Mouse (Mus musculus) kidney, postnatal 0 days (tissue): ENCODE measurements around the gene Fgfrl1. TPM values are rescaled to one million over a fixed set of nuclear protein-coding genes. Genes with fewer than 3 reads are reported as not detected.
A peak's percentile ranks its signal among the peaks of the same experiment; 100 is the strongest.

Experiments
- ATAC-seq: fragments of 200-750 bp; cut with Nextera tagmentation; replicated peaks from 2 replicates; pipeline ENCODE4 v1.8.0; 2017; ENCODE audit warnings: low read depth, moderate number of reproducible peaks, moderate TSS enrichment, moderate library complexity; ENCODE audit not compliant: low FRiP score
- DNase-seq: peaks from one replicate; pipeline ENCODE4 v3.0.0-alpha.2; 2016; ENCODE audit warnings: low spot score
- H3K27ac ChIP-seq: fragments of 300-500 bp; sonication (generic); 2 replicates; pipeline ENCODE4 v1.5.1; 2014; ENCODE audit warnings: mild to moderate bottlenecking
- H3K27me3 ChIP-seq: fragments of 300-500 bp; sonication (generic); 2 replicates; pipeline ENCODE4 v1.6.1; 2014; ENCODE audit warnings: low read length, mixed read lengths; ENCODE audit not compliant: insufficient read depth
- H3K36me3 ChIP-seq: fragments of 300-500 bp; sonication (generic); 2 replicates; pipeline ENCODE4 v1.6.1; 2014; ENCODE audit warnings: low read length, mixed read lengths; ENCODE audit not compliant: insufficient read depth
- H3K4me1 ChIP-seq: fragments of 300-500 bp; sonication (generic); replicated peaks from 2 replicates; pipeline ENCODE4 v1.6.1; 2014; ENCODE audit warnings: antibody characterized with exemption, low read length, mixed read lengths; ENCODE audit not compliant: insufficient read depth
- H3K4me2 ChIP-seq: fragments of 300-500 bp; sonication (generic); 2 replicates; pipeline ENCODE4 v1.6.1; 2014; ENCODE audit warnings: mild to moderate bottlenecking, low read length, moderate library complexity, mixed read lengths
- H3K4me3 ChIP-seq: fragments of 300-500 bp; sonication (generic); replicated peaks from 2 replicates; pipeline ENCODE4 v1.5.1; 2014; ENCODE audit warnings: low read depth, low read length
- H3K9ac ChIP-seq: fragments of 300-500 bp; sonication (generic); 2 replicates; pipeline ENCODE4 v1.6.1; 2014; ENCODE audit warnings: low read depth, low read length
- H3K9me3 ChIP-seq: fragments of 300-500 bp; sonication (generic); replicated peaks from 2 replicates; pipeline ENCODE4 v1.6.1; 2016; ENCODE audit warnings: low read length, inconsistent platforms, mixed read lengths
- CTCF ChIP-seq: IDR thresholded peaks from 2 replicates; pipeline ENCODE4 v1.5.1; 2016; ENCODE audit warnings: antibody characterized with exemption, low read depth, mild to moderate bottlenecking, moderate library complexity
- WGBS: fragments of 180-500 bp; shearing (Covaris S2); extraction: QIAGEN DNeasy Blood & Tissue Kit; methylation state at CpG from one replicate; pipeline ENCODE4 v1.1.7; 2014; 5-methylcytosine and 5-hydroxymethylcytosine counted together
- polyA plus RNA-seq: library from polyadenylated mRNA; unstranded; fragments of >200 nt; fragmentation: Nextera tagmentation; extraction: Ambion mirVana; gene quantifications from 2 replicates; pipeline ENCODE4 v1.2.1, GENCODE M21; 2015

Gene Fgfrl1
- polyA plus RNA-seq, 1 experiment from 2014 or later = 25.1 TPM

DNA sequence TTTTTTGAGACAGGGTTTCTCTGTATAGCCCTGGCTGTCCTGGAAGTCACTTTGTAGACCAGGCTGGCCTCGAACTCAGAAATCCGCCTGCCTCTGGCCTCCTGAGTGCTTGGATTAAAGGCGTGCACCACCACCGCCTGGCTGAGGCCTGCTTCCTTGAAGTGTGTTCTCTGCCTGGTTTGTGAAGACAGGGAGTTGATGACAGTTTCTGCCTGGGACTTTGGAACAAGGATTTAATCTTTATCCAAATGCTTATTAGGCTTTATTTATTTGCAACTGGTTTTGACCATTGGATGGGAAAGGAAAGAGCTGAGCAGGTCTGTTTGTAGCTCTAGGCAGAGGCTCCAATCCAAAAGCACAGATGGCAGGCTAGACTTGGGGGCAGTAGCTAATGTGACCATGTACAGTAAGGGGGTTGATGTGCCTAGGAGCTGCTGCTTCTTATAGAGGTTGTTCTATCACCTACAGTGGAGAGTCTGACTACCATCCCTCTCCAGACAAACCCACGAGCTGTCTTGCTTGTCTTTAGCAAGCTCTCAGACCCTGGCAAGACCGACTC lies 13.8 kb upstream of the Fgfrl1 start:
- TF ChIP-seq CTCF = no peak
- no peak for DNase-seq
- Histone ChIP-seq H3K27ac (no peak overlapping the region), H3K9ac (no peak overlapping the region), H3K9me3 (no peaks in the 10 kb centered on the region), H3K36me3 (no peaks in the 10 kb centered on the region), H3K4me1 (peaks cover 13% of the 10 kb centered on the region; the same call in 1 of the 2 replicates), H3K4me3 (no peak overlapping the region), H3K4me2 (no peak overlapping the region), H3K27me3 (no peaks in the 10 kb centered on the region)
- 85% methylated on average over 6 of the region's 6 CpGs for WGBS
- ATAC-seq = no peak

DNA sequence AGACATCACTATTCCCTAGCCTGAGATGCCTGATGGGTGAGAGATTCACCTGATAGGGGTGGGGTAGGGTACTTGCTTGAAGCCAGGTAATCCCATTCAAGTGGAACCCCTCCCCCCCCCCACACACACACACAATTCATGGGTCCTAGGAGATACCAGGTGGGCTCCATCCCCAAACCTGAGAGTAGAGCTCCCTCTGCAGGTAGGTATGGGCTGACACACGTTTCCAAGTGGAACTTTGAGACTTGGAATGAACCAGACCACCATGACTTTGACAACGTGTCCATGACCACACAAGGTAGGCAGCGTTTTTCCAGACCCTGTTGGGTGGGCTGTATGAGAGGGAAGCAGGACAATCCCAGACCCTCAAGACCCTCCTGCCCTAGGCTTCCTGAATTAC lies 12.3 kb upstream of the Fgfrl1 start:
- H3K27ac ChIP-seq = no peak overlapping the region

DNA sequence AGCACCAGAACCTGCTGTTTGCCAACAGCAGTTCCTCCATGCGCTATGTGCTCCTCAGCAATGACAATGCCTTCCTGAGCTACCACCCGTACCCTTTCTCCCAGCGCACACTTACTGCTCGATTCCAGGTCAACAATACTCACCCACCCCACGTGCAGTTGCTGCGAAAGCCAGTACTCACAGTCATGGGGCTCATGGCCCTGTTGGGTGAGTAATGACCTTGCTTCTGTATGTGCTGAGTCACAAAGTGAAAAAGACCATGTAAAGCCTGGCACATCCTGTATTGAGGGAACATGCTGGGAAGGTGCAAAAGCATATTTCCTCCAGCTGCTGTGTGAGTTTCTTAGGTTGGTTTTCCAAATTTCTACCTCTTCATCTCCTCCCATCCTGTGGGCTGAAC lies 11.3 kb upstream of the Fgfrl1 start:
- Histone ChIP-seq H3K36me3 (no peaks in the 10 kb centered on the region), H3K27me3 (no peaks in the 10 kb centered on the region), H3K9me3 (no peaks in the 10 kb centered on the region), H3K9ac (no peak overlapping the region), H3K27ac (no peak overlapping the region), H3K4me2 (no peak overlapping the region), H3K4me3 (no peak overlapping the region), H3K4me1 (peaks cover 13% of the 10 kb centered on the region; the same call in 1 of the 2 replicates)
- no peak for DNase-seq
- no peak for TF ChIP-seq CTCF
- WGBS = 93% methylated on average over 6 of the region's 6 CpGs
- ATAC-seq = no peak

More for the DNA sequence above, 12.3 kb upstream of the Fgfrl1 start:
- H3K4me1 ChIP-seq = peaks cover 13% of the 10 kb centered on the region; the same call in 1 of the 2 replicates
- TF ChIP-seq CTCF = peak; percentile 59
- ATAC-seq (no peak), DNase-seq (no peak)
- no peak overlapping the region for H3K9ac ChIP-seq
- H3K9me3 ChIP-seq = no peaks in the 10 kb centered on the region
- WGBS = 57% methylated on average over 3 of the region's 3 CpGs
- no peaks in the 10 kb centered on the region for H3K27me3 ChIP-seq
- no peaks in the 10 kb centered on the region for H3K36me3 ChIP-seq
- no peak overlapping the region for H3K4me2 ChIP-seq
- no peak overlapping the region for H3K4me3 ChIP-seq

DNA sequence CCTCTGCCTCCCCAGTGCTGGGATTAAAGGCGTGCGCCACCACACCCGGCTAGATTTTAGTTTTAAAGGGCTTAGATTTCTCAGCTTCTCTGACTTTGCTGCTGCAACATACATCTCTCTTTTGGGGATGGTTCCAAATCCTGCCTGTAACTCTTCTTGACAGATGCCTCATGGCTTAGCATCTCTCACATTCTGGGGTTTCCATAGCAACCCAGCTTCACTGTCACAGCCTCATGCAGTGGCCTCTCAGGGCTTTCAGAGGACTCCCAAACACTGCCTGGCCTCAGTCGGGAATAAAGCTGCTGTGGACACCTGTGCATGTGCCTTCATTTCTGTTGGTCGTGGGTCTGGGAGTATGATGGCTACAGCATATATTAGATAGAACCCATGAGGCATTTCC lies 3.1 kb upstream of the Fgfrl1 start:
- H3K36me3 ChIP-seq = no peaks in the 10 kb centered on the region

DNA sequence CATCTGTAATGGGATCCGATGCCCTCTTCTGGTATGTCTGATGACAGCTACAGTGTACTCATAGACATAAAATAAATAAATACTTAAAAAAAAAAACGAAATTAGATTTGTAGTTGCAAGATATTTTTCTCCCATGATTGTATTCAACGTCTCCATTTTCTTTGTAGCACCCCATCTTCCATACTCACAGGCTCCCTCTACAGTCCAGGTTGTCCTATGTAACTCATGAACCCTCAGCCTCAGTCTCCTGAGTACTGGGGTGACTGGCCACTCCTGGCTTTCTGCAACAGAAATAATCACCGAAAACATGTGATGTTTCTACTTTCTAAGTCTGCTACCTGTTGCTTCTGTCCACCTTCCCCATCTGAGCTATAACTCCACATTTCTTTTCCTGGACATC lies 1.0 kb upstream of the Fgfrl1 start:
- ATAC-seq = no peak
- WGBS = 76% methylated on average over 4 of the region's 4 CpGs

More for the DNA sequence above, 3.1 kb upstream of the Fgfrl1 start:
- ATAC-seq (no peak), DNase-seq (no peak)
- TF ChIP-seq CTCF = no peak
- Histone ChIP-seq H3K4me1 (no peaks in the 10 kb centered on the region), H3K9me3 (no peaks in the 10 kb centered on the region), H3K27ac (no peak overlapping the region), H3K27me3 (no peaks in the 10 kb centered on the region), H3K4me3 (no peak overlapping the region), H3K9ac (no peak overlapping the region), H3K4me2 (no peak overlapping the region)
- 68% methylated on average over 5 of the region's 5 CpGs for WGBS

DNA sequence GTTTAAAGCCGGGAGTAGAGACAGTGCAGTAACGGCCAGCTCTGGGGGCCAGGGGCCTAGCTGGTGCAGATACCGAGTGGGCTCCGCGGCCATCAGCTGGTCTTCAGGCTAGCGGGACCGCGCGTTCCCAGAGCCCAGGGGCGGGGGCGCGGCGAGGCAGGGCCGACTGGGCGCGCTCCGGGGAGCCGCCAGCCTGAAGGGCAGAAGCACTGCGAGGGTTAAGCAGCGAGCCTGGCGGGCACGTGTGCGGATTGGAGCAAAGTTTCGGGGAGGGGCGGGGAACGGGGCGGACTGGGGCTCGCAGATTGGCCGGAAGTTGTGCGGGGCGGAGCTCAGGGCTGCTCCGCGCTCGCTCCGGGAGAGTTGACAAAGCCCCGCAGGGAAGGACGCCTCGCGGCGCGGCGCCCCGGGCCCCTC lies 1.7 kb downstream of the Fgfrl1 start:
- Histone ChIP-seq H3K4me2 (peak overlapping the region; percentile 96), H3K27ac (no peak overlapping the region), H3K27me3 (no peaks in the 10 kb centered on the region), H3K4me3 (peak overlapping the region; percentile 97), H3K9ac (peak overlapping the region; percentile 79), H3K9me3 (no peaks in the 10 kb centered on the region), H3K4me1 (peaks cover 11% of the 10 kb centered on the region; the same call in 1 of the 2 replicates), H3K36me3 (no peaks in the 10 kb centered on the region)
- WGBS = under 1% methylated on average over 36 of the region's 43 CpGs
- DNase-seq (peak; percentile 97), ATAC-seq (peak; percentile 93)
- no peak for TF ChIP-seq CTCF

More for the DNA sequence above, 1.0 kb upstream of the Fgfrl1 start:
- Histone ChIP-seq H3K9me3 (no peaks in the 10 kb centered on the region), H3K4me1 (peaks cover 11% of the 10 kb centered on the region; the same call in 1 of the 2 replicates), H3K9ac (no peak overlapping the region), H3K4me3 (no peak overlapping the region), H3K36me3 (no peaks in the 10 kb centered on the region), H3K4me2 (no peak overlapping the region), H3K27ac (no peak overlapping the region), H3K27me3 (no peaks in the 10 kb centered on the region)
- TF ChIP-seq CTCF = peak; percentile 50
- DNase-seq = no peak
